Mouse (Mus musculus) G1E-ER4 (cell line): ENCODE data around the gene Cyfip2. TPM values are rescaled to one million over a fixed set of nuclear protein-coding genes. Genes with fewer than 3 reads are reported as not detected.

Experiments
- GATA1 ChIP-seq: IDR thresholded peaks from one replicate; pipeline ENCODE4 v1.8.0; 2012; ENCODE audit warnings: low read length, inconsistent platforms
- polyA plus RNA-seq: library from polyadenylated mRNA; stranded (reverse); fragments of >175 nt; gene quantifications from 2 replicates; pipeline ENCODE4 v1.2.3, GENCODE M21; 2012

Cyfip2 gene
- polyA plus RNA-seq, 1 experiment = 0.44 TPM

DNA sequence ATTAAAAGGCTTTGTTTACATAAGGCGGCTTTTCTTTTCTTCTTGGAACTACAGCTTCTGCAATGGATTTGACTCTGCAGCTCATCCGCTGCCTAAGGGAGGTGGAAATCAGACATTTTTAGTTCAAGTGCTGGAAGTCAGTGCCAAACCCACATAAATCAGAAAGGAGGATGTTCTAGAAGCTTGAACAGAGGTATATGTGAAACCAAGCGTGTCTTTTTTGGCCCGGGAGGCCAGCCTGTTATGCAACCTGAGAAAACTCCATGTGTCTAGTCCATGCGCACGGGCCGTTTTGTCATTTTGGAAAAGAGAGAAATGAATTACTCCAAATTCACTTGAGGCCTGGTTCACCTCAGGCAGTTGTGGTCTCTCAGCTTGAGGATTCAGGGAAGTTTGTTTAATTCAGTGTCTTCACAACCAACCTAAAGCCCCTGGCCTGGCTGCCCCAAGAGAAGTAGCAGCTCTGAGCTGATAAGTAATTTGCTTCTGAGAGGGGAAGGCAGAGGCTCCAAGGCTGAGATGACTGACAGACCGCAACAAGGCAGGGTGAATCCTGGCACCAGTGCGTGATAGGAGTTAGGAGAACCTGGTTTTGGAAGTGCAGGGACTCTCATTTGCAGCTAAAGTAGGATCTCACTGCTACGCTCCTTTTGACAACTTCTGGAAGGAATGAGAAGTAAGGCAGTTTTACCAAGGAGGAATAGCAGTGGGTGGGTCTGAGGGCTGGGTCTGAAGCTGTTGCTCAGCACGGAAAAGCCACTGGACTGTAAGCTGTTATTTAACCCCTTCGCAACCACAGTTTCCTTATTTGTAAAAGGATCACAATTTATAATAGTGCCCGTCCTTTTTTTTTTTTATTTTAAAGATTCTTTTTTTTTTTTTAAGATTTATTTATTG, 13.5 kb downstream of the Cyfip2 start:
- TF ChIP-seq GATA1 = no peak

DNA sequence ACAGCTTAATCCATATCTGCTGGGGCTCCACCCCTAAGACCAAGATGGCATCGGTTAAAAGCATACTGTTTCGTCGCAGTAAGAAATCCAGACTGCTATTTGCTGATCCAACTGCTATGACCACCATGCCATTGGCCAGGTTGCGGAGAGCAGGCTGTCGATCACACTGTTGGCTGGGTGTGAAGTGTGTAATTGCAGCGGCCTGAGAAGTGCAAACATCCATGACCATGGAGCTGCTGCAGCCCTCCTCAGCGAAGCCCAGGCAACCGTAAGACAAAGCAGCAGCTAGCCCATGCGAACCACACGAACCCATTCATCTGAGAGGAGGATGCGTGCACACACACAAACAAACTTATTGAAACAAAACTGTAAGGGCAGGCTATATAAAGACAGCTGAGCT, 18.3 kb downstream of the Cyfip2 start:
- TF ChIP-seq GATA1 = no peak

DNA sequence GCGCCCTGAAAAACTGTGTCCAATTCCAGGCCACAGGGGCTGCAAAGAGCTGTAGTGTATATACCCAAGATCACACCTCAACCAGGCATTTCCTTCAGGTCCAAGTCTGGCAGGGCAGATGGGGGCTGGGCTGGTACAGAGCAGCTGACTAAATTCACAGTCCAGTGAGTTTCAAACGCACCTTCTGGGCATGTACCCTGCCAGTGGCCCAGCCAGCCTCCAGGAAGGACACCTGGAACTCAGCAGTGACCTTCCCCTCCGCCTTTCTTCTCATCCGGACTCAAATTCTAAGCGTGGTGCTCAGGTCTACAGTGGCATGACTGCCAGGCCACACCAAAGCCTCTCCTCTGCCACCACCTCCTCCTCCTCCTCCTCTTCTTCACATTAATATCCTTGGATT, 19.2 kb downstream of the Cyfip2 start:
- no peak for TF ChIP-seq GATA1

DNA sequence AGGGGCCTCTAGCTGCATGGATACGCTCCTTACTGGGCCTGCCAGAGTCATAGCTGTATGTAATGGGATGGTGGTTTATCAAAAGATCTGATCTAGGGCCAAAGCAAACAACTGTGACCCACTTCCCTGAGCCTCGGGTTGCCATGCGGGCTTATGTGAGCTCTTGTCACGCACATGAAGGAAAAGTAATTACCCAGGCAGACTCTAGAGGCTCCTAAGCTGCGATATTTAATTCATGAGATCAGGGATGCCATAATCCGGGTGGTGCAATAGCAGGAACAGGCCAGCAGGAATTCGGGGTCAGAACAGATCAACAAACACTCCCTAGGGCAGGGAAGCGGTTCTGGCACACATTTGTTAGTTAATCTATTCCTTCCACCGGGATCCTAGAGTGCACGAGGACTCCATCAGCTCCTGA, 21.7 kb downstream of the Cyfip2 start:
- no peak for TF ChIP-seq GATA1

DNA sequence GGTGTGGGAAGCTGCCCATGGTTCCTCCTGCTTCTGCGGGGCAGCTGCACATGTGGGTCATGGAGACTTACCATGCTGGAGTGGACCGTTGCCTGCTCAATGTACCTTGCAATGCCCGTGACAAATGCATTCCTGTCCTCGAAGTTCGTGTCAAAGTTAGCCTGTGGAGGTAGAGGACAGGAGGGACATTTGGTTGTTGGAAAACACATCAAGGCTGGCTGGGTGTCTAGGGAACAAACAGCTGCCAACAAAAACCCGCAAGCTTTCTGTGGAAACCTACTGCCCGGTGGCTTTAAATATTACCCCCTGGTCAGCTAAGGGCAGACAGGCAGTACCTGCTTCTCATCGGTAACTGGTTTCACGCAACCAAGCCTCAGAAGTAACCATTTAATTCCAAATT, 23.1 kb downstream of the Cyfip2 start:
- no peak for TF ChIP-seq GATA1

DNA sequence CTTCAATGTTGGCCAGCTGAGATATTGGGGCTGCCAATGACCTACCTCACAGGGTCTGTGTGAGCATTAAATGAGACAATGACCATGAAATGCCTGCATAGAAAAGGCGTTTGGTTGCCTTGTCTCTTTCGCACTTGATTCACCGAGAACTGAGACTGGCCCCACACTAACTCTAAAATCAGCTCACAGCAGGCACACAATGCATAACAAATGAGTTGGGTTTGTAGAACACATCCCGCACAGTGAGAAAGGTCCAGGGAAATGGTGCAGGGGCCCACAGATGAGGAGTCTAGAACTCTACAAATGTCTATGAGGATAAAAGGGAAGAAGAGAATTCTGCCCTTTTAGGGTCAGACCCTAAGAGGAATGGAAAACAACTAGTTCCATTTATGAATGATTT, 23.6 kb downstream of the Cyfip2 start:
- TF ChIP-seq GATA1 = no peak

DNA sequence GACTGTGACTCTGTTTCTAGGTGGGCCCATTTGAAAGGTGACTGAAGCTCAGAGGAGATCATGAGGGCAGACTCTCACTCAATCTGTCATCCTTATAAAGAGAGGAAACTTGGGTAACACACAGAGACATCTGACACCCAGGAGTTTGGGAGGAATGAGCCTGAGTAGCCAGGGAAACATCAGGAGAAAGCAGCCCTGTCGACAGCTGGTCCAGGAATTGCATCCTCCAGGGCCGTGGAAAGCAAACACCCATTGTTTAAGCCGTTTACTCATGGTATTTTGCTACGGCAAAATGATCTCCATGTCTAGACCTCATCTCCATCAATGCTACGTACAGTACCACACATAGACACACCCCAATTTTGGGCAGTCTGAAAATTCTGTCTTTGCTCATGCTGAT, 24.6 kb downstream of the Cyfip2 start:
- no peak for TF ChIP-seq GATA1

DNA sequence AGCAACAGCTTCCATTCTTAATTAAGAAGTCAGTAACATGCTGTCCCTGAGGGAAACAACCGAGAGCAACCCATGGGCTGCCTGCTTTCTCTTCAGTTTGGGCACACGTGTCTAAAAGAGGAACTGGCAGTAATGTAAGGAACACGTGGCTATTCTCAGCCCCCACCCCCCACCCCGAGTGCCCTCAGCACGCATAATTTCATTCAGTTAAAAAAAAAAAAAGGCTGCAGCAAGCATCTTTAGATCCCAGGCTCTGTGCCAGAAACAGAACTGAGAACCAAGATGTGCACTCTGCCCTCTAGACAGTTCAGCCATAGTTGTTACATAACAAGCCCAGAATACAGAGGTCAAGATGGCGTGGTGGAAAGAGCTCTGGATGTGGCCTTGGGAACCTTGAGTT, 25.9 kb downstream of the Cyfip2 start:
- no peak for TF ChIP-seq GATA1

DNA sequence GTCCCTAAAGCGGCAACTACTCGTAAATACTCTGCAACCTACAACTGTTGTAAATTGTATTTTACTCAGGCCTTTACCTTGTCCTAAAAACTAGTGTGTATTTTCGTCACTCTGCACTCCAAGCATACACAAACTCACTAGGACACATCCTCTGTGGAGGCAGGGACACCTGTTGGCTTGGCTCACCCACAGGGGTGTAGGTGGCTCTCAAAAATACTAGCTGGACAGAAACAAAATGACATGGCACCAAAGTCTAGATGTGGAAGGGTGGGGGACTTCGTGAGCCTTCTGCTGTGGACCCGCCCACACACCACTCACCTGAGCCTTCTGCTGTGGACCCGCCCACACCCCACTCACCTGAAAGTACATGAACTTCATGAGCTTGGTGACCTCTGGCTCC, 28.9 kb downstream of the Cyfip2 start:
- TF ChIP-seq GATA1 = no peak

DNA sequence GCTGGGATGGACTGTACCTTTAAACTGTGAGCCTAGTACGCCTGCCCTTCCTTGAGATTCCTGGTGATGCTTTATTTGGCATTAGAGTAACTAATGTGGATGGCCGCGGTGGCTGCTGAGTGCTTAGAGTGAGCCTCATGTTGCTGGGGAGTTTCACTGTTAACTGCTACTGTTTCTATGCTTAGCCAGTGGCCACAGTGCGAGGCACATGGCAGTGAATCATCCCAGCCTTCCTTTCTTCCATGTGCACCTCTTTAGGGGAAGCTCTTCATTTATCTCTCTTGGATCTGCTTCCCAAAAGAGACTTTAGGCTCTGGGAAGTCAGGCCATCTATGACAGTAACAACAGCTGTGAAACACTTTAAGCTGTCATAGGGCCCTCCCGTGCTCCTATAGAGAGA, 30.0 kb downstream of the Cyfip2 start:
- no peak for TF ChIP-seq GATA1

DNA sequence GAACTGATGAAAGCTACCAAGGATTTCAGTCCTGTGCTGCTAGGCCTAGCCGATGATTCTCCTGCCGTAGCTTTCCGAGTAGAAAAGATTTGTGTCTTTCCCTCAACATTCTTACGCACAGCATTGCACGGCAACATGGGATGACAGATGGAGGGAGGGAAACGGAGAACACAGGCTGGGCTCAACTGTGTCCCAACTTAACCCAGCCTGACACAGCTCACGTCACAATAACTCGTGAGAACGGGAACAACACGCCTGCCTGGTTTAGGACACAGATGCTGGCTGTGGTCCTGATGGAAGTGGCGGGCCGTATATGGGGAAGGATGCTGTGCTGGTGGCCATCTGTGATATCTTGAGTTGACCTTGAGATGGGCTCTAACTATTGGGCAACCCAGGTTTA, 34.0 kb downstream of the Cyfip2 start:
- TF ChIP-seq GATA1 = no peak

DNA sequence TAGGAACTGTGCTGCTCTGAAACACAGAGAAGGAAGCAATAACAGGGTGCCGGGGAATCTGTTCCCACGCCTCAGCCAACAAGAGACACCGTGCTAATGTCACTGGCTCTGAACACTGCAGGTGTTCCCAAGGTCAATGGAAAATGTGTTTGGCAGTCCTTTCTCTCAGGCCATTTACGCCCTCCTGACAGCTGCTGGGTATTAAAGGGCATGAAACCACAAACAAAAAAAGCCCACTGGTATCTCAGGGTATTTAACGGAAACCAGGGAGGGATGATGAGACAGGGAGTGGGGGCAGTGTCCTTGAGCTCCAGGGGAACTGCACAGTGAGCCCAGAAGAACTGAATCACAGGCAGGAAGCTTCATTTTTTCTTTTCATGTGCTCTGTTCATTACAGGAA, 34.5 kb downstream of the Cyfip2 start:
- no peak for TF ChIP-seq GATA1

DNA sequence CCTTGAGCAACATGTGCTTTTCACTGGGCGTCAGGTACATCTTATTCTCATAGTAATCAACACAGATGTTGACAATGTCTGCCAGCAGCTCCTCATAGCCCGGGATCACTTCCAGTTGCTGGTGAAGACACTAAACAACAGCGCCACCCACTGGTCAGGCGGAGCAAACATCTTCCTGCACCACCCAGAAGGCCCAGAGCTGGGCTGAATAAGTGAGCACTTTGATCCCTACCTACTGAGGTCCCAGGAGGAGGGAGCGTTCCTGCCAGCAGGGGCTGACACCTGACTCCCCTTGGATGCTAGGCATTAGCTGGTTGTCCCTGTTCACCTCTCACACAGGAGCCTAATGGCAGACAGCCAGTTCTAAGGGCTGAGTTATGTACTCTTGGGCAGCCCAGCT, 35.9 kb downstream of the Cyfip2 start:
- no peak for TF ChIP-seq GATA1

DNA sequence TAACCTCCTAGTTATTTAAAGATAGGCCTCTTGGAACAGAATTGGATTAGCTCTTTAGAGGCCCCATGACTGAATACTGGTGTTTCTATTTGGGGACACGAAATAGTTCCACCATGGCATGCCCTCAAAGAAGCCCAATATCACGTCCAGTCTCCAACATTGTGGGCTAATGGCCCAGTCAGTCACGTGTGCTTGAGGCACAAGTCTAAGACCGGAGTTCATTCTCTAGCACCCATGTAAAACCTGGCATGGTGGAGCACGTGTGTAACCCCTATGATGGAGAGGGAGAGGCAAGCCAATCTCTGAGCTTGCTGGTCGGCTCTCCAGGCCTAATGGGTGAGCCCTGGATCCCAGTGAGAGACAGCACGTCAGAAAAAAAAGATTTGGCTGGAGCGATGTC, 36.5 kb downstream of the Cyfip2 start:
- no peak for TF ChIP-seq GATA1

DNA sequence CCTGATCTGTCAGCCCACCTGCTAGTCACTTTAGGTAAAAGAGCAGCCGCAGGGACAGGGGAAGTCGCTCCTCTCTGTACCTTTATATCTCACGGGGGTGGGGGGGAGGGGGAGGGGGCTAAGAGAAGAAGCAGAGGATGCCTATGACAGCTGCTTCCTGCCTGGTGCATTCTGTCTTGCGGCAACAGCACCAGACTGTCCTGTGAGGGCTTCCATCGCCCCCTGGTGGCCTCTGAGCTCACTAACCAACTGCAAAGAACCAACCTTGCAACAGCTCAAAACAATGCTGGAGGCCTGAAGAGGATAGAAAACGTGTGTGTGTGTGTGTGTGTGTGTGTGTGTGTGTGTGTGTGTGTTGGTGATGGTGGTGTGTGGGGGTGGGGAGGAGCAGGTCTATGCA, 37.4 kb downstream of the Cyfip2 start:
- no peak for TF ChIP-seq GATA1

DNA sequence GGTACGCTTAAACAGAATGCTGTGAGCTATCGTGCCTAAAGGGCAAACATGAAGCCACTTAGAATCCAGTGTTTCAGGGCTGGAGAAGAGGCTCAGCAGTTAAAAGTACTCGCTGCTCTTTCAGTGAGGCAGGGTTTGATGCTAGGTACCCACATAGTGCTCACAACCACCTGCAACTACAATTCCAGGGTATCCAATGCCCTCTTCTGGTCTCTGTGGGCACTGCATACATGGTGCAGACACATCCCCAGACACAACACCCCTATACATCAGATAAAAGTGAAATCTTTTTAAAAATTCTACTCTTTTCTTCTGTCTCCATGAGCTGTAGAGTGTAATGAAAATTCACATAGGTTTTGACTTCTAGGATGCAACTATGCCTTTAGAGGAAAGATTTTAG, 38.7 kb downstream of the Cyfip2 start:
- TF ChIP-seq GATA1 = no peak

DNA sequence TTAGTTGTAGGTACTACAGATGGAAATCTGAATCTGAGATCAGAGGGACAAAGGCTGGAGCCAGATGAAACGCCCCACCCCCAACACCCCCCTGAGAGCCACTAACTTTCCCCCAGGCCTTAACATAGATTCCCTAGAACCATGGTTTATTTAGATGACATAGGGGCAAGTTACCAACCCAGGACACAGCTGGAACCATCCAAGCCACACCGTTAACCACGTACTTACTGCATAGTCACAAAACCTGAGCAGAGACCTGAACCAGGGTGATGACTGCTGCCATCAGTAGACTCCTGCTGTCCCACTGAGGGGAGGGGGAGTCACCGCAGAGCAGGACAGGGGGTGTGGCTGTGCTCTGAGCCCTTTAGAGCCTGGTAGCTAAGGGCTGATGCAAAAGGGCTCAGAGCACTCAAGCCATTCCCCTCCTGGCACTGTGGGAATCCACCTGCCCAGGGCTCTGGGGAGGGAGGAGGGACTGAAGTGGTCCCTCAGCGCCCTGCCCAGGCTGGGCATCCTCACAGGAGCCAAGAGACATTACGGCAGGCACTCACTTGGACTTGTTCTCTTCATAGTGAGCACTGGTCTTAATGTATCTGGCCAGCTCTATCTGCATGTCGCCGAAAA, 40.5 kb downstream of the Cyfip2 start:
- TF ChIP-seq GATA1 = no peak
